Mouse (Mus musculus) liver, adult 2 months (tissue): ENCODE results near the gene Nat14. TPM values are rescaled to one million over a fixed set of nuclear protein-coding genes. Genes with fewer than 3 reads are reported as not detected.

Source experiments
- DNase-seq: peaks from one replicate; pipeline ENCODE4 v3.0.0-alpha.2; 2011; ENCODE audit warnings: low read depth, low spot score; ENCODE audit errors: extremely low read depth
- H3K27ac ChIP-seq: fragments of 200-500 bp; replicated peaks from 2 replicates; pipeline ENCODE4 v1.5.1; 2012; ENCODE audit warnings: low read depth, mild to moderate bottlenecking, control low read depth, inconsistent platforms, low read length; ENCODE audit not compliant: insufficient read depth
- H3K27me3 ChIP-seq: fragments of 200-500 bp; 2 replicates; pipeline ENCODE4 v1.6.1; 2012; ENCODE audit warnings: mild to moderate bottlenecking, moderate library complexity, low read length, inconsistent platforms; ENCODE audit not compliant: control insufficient read depth, insufficient read depth
- H3K36me3 ChIP-seq: fragments of 200-500 bp; 2 replicates; pipeline ENCODE4 v1.6.1; 2012; ENCODE audit warnings: low read length, inconsistent platforms; ENCODE audit not compliant: control insufficient read depth, insufficient read depth
- H3K4me1 ChIP-seq: fragments of 200-500 bp; 2 replicates; pipeline ENCODE4 v1.6.1; 2011; ENCODE audit warnings: low read length; ENCODE audit not compliant: control insufficient read depth, insufficient read depth
- H3K4me3 ChIP-seq: fragments of 200-500 bp; 2 replicates; pipeline ENCODE4 v1.5.1; 2011; ENCODE audit warnings: low read depth, mild to moderate bottlenecking, control low read depth, low read length, moderate library complexity; ENCODE audit not compliant: insufficient read depth
- H3K79me2 ChIP-seq: fragments of 200-500 bp; 2 replicates; pipeline ENCODE4 v1.6.1; 2012; ENCODE audit warnings: inconsistent platforms, mild to moderate bottlenecking, low read length, moderate library complexity; ENCODE audit not compliant: control insufficient read depth, insufficient read depth
- H3K9ac ChIP-seq: fragments of 200-500 bp; 2 replicates; pipeline ENCODE4 v1.6.1; 2012; ENCODE audit warnings: low read depth, mild to moderate bottlenecking, control low read depth, inconsistent platforms, low read length
- CTCF ChIP-seq: fragments of 200-500 bp; IDR thresholded peaks from 2 replicates; pipeline ENCODE4 v1.5.1; 2011; ENCODE audit warnings: low read depth, low read length, control low read depth
- POLR2A ChIP-seq: fragments of 200-500 bp; IDR thresholded peaks from 2 replicates; pipeline ENCODE4 v1.6.1; 2011; ENCODE audit warnings: low read length, control low read depth; ENCODE audit not compliant: insufficient read depth; ENCODE audit errors: extremely low read depth
- WGBS: fragments of 180-500 bp; shearing (Covaris S2); methylation state at CpG from one replicate; pipeline ENCODE4 v1.1.7; 2018; 5-methylcytosine and 5-hydroxymethylcytosine counted together
- polyA plus RNA-seq: library from polyadenylated mRNA; depleted of rRNA; stranded (reverse); fragments of >200 nt; gene quantifications from 2 replicates; pipeline ENCODE4 v1.2.3, GENCODE M21; 2012
- total RNA-seq: library from RNA; depleted of rRNA; stranded (reverse); fragments of >200 nt; gene quantifications from 2 replicates; pipeline ENCODE4 v1.2.3, GENCODE M21; 2014

The Nat14 gene
- total and polyA plus RNA-seq, 2 experiments: 0.28 to 0.75 TPM

DNA sequence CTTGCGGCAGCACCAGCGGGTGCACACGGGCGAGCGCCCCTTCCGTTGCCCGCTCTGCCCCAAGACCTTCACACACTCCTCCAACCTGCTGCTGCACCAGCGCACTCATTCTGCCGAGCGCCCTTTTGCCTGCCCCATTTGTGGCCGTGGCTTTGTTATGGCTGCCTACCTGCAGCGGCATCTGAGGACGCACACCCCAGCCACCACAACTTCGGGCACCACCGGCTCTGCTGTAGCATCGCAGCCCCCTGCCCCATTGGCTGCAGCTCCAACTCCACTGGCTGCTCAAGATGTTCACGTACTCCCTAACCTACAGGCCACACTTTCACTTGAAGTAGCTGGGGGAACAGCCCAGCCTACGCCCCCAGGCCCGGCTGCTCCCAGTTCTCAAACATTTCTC is 1.3 kb upstream of the Nat14 start:
- peaks cover 3% of the 10 kb centered on the region; the same call in 1 of the 2 replicates for H3K36me3 ChIP-seq
- peaks cover 11% of the 10 kb centered on the region for H3K4me1 ChIP-seq
- peaks cover 6% of the 10 kb centered on the region for H3K27me3 ChIP-seq
- no peak overlapping the region for H3K9ac ChIP-seq
- H3K4me3 ChIP-seq: no peak overlapping the region
- 96% methylated on average over 19 of the region's 19 CpGs for WGBS
- no peak overlapping the region for H3K27ac ChIP-seq
- no peak for DNase-seq
- TF ChIP-seq POLR2A (no peak), CTCF (no peak)
- peaks cover 14% of the 10 kb centered on the region; the same call in 1 of the 2 replicates for H3K79me2 ChIP-seq

DNA sequence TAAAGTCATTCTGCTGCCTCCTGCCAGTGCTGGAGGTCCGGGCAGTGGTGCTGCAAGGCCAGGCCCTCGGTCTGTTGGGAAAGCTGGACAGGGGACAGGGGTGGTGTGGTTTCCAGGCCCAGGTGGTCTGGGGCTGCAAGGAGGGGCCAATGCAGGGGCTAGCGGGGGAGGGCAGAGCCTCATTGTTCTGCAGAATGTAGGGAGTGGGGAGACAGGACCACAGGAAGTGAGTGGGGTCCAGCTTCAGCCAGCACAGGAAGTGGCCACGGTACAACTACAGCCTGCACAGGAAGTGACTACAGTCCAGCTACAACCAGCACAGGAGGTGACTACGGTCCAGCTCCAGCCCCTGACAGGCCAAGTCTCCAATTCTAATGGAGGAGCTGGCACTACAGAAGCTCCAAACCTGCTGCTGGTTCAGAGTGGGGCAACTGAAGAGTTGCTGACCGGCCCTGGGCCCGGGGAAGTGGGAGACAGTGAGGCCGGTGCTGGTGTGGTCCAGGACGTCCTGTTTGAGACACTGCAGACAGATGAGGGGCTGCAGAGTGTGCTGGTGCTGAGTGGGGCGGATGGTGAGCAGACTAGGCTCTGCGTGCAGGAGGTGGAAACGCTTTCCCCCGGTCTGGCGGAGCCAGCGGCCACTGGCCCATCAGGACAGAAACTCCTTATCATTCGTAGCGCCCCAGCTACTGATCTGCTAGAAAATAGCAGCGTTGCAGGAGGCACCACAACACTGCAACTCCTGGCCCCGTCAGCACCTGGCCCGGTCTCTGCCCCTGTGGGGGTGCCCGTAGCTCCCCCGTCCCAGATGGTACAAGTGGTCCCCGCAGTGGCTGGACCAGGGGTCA is 628 bp upstream of the Nat14 start:
- no peak for DNase-seq
- WGBS: 62% methylated on average over 23 of the region's 23 CpGs
- H3K79me2 ChIP-seq: peaks cover 7% of the 10 kb centered on the region; the same call in 1 of the 2 replicates
- peaks cover 3% of the 10 kb centered on the region; the same call in 1 of the 2 replicates for H3K36me3 ChIP-seq
- H3K27me3 ChIP-seq: peaks cover 6% of the 10 kb centered on the region
- TF ChIP-seq CTCF (no peak), POLR2A (no peak)
- peaks cover 8% of the 10 kb centered on the region for H3K4me1 ChIP-seq
- no peak overlapping the region for H3K4me3 ChIP-seq
- no peak overlapping the region for H3K9ac ChIP-seq
- no peak overlapping the region for H3K27ac ChIP-seq

DNA sequence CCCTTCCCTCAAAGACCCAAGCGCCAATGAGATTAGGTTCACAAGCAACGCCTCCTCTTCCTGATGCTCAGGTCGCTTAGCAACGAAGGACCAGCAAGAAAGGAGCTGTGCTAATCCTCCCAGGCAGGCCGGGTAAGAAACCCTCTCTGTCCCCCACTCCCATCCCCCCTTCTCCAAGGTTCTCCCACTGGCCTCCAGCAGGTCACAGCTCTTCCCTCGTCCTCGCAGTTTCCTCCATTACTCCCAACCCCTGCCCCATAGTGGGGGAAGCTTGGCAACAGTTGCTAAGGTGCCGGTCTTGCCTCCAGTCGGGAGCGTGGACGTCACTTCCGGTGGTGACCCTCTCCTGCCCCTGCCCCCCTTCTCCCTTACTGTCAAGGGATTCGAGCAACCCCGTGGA is 680 bp downstream of the Nat14 start:
- no peak for DNase-seq
- Histone ChIP-seq H3K27ac (no peak overlapping the region), H3K36me3 (peaks cover 3% of the 10 kb centered on the region; the same call in 1 of the 2 replicates), H3K4me1 (peaks cover 2% of the 10 kb centered on the region; the same call in 1 of the 2 replicates), H3K79me2 (no peaks in the 10 kb centered on the region), H3K4me3 (peak overlapping the region; percentile 8; the same call in 1 of the 2 replicates), H3K27me3 (peaks cover 6% of the 10 kb centered on the region), H3K9ac (peak overlapping the region; percentile 12; the same call in 1 of the 2 replicates)
- WGBS: 1% methylated on average over 14 of the region's 14 CpGs
- TF ChIP-seq CTCF (no peak), POLR2A (no peak)

DNA sequence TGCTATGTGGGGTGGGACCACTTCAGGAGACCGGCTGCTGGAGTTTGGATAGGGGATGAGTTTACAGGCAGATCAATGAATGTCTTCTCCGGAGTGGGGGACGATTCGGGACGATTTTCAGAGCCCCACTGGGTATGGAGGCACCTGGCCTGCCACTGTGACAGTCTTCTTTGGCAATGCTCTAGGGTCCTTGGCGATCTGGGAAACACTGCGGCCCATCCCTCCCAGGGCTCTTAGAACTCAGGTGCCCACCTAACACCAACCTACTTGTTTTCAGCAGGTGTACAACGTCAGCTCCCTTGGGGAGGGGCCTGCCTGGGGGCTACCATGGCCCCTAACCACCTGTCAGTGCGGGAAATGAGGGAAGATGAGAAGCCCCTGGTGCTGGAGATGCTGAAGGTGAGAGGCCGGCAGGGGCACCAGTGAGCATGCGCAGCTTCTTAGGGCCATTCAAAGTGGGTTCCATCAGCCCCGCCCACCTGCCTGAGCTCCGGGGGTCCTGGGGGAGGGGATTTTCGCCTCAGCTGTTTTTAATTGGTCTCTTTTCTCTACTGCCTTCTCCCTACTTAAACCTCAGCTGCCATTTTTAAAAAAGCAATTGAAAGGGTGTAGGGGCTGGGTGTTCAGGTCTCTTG is 1.2 kb downstream of the Nat14 start:
- peak overlapping the region; percentile 12; the same call in 1 of the 2 replicates for H3K9ac ChIP-seq
- no peak overlapping the region for H3K4me3 ChIP-seq
- WGBS: 4% methylated on average over 14 of the region's 14 CpGs
- TF ChIP-seq CTCF (no peak), POLR2A (no peak)
- DNase-seq: no peak
- H3K4me1 ChIP-seq: peaks cover 2% of the 10 kb centered on the region; the same call in 1 of the 2 replicates
- peaks cover 6% of the 10 kb centered on the region for H3K27me3 ChIP-seq
- H3K27ac ChIP-seq: no peak overlapping the region
- H3K79me2 ChIP-seq: no peaks in the 10 kb centered on the region
- H3K36me3 ChIP-seq: peaks cover 3% of the 10 kb centered on the region; the same call in 1 of the 2 replicates

DNA sequence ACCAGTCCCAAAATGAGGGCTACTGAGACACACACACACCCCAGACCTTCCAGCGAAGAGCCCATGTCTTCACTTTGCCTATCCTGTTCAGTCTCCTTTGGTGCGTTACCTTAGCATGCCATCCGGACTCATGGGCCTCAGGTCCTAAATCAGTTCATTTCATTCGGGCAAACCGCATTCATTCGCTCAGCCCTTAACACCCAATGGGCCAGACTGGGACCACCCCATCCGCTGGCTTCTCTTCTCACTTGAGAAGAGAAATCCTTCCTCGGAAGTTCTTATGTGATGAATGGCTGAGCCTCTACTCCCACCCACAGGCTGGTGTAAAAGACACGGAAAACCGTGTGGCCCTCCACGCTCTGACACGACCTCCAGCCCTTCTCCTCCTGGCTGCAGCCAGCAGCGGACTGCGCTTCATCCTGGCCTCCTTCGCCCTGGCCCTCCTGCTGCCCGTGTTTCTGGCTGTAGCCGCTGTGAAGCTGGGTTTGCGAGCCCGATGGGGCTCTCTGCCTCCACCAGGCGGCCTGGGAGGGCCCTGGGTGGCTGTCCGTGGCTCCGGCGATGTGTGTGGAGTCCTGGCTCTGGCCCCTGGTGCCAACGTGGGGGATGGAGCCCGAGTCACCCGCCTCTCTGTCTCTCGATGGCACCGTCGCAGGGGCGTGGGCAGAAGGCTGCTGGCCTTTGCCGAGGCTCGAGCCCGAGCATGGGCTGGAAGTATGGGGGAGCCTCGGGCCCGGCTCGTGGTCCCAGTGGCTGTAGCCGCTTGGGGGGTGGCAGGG is 1.9 kb downstream of the Nat14 start:
- Histone ChIP-seq H3K27ac (no peak overlapping the region), H3K4me3 (peak overlapping the region; percentile 7; the same call in 1 of the 2 replicates), H3K36me3 (peaks cover 3% of the 10 kb centered on the region; the same call in 1 of the 2 replicates), H3K9ac (peak overlapping the region; percentile 14), H3K27me3 (peaks cover 6% of the 10 kb centered on the region), H3K4me1 (peaks cover 2% of the 10 kb centered on the region; the same call in 1 of the 2 replicates), H3K79me2 (no peaks in the 10 kb centered on the region)
- no peak for DNase-seq
- TF ChIP-seq CTCF (peak; percentile 38; the same call in 1 of the 2 replicates), POLR2A (no peak)
- 8% methylated on average over 37 of the region's 37 CpGs for WGBS
